Mouse (Mus musculus) G1E (cell line): ENCODE measurements around the gene Rnasel.

Experiments
- CTCF ChIP-seq: IDR thresholded peaks from 2 replicates; pipeline ENCODE4 v1.5.1; 2012; ENCODE audit warnings: low read depth, low read length, inconsistent platforms, mixed read lengths
- GATA1 ChIP-seq: IDR thresholded peaks from 2 replicates; pipeline ENCODE4 v1.6.1; 2012; ENCODE audit warnings: borderline replicate concordance, low read length, inconsistent platforms, mixed read lengths
- TAL1 ChIP-seq: conservative IDR thresholded peaks from 2 replicates; pipeline ENCODE4 v1.6.1; 2012; ENCODE audit warnings: low read depth, low read length, inconsistent platforms, mixed read lengths

- no peak for TF ChIP-seq CTCF
- TF ChIP-seq TAL1, result no peak
- TF ChIP-seq GATA1, result no peak
Measured at GRCm38 (mm10) chr1:153802691-153803090, 53.5 kb downstream of the Rnasel start.
